ENCODE assay signal across 11 mouse cellular contexts in genomic region chr11:28993270-28993847, GRCm38 (mm10).
DNase-seq lines count a peak whose midpoint lies in the region; ATAC-seq and TF ChIP-seq lines count a peak whose summit lies in the region.
"Had no signal": no experiment of that assay in that cellular context is flagged by ENCODE, and none has a peak within 500 bp of the region (broad histone marks: within the 10 kb centered on the region; RNA-seq: fewer than 3 reads in every experiment).

No protein-coding gene starts in this region.

- no peak overlapping the region for H3K9ac ChIP-seq in liver, adult 2 months (ENCODE audit: low read depth, low read length)
- no peak overlapping the region for H3K9ac ChIP-seq in liver, embryonic 11.5 days (ENCODE audit: low read depth, low read length)
- H3K9ac ChIP-seq in midbrain, embryonic 16.5 days (ENCODE audit: low read depth, low read length): no peak overlapping the region
- H3K9ac ChIP-seq: limb, embryonic 15.5 days; midbrain, embryonic 15.5 days had no signal

- peak; percentile 75 for DNase-seq in liver, adult 2 months (ENCODE audit: extremely low read depth, low read depth, low spot score)
- DNase-seq in liver, embryonic 11.5 days (ENCODE audit: low spot score): no peak
- DNase-seq in fat pad, adult 2 months (ENCODE audit: extremely low read depth, low read depth, low spot score): peak; percentile 74
- DNase-seq in heart, postnatal 36 days: peak; percentile 27 to 31
- peak; percentile 11 for DNase-seq in urinary bladder, postnatal 25 days (ENCODE audit: low spot score)
- DNase-seq in natural killer cell, adult 2 months (ENCODE audit: low spot score in 2 of 2): no peak
- DNase-seq: cerebellum, adult 9-11 months; kidney, adult 2 months had no signal

- no peaks in the 10 kb centered on the region for H3K36me3 ChIP-seq in liver, adult 2 months (ENCODE audit: control insufficient read depth, insufficient read depth, low read length)
- H3K36me3 ChIP-seq in liver, embryonic 11.5 days (ENCODE audit: control insufficient read depth, insufficient read depth, low read length): no peaks in the 10 kb centered on the region
- H3K36me3 ChIP-seq in midbrain, embryonic 16.5 days (ENCODE audit: control insufficient read depth, insufficient read depth, low read length): no peaks in the 10 kb centered on the region
- H3K36me3 ChIP-seq: limb, embryonic 15.5 days; midbrain, embryonic 15.5 days had no signal

- no peak overlapping the region for H3K4me2 ChIP-seq in liver, embryonic 11.5 days
- no peak overlapping the region for H3K4me2 ChIP-seq in midbrain, embryonic 16.5 days (ENCODE audit: low read length)
- H3K4me2 ChIP-seq: limb, embryonic 15.5 days; midbrain, embryonic 15.5 days had no signal

- H3K27me3 ChIP-seq in liver, adult 2 months (ENCODE audit: control insufficient read depth, insufficient read depth, low read length): no peaks in the 10 kb centered on the region
- no peaks in the 10 kb centered on the region for H3K27me3 ChIP-seq in liver, embryonic 11.5 days (replicated peaks; ENCODE audit: control insufficient read depth, insufficient read depth, low read length)
- no peaks in the 10 kb centered on the region for H3K27me3 ChIP-seq in midbrain, embryonic 16.5 days (ENCODE audit: control insufficient read depth, insufficient read depth, low read depth, low read length)
- H3K27me3 ChIP-seq: limb, embryonic 15.5 days; midbrain, embryonic 15.5 days had no signal

- no peaks in the 10 kb centered on the region for H3K79me2 ChIP-seq in liver, adult 2 months (ENCODE audit: control insufficient read depth, insufficient read depth, low read length)

- no peak for TF ChIP-seq CTCF in liver, adult 2 months (IDR thresholded peaks at IDR 0.05; ENCODE audit: low read depth, low read length)

- no peaks in the 10 kb centered on the region for H3K9me3 ChIP-seq in liver, embryonic 11.5 days (ENCODE audit: control insufficient read depth, low read length)
- H3K9me3 ChIP-seq in midbrain, embryonic 16.5 days (replicated peaks; ENCODE audit: control insufficient read depth, low read length, poor library complexity, severe bottlenecking): no peaks in the 10 kb centered on the region
- H3K9me3 ChIP-seq: limb, embryonic 15.5 days; midbrain, embryonic 15.5 days had no signal

- no peaks in the 10 kb centered on the region for H3K4me1 ChIP-seq in liver, adult 2 months (ENCODE audit: control insufficient read depth, insufficient read depth, low read length)
- H3K4me1 ChIP-seq in liver, embryonic 11.5 days (replicated peaks; ENCODE audit: control insufficient read depth, insufficient read depth, low read length): no peaks in the 10 kb centered on the region
- H3K4me1 ChIP-seq in midbrain, embryonic 16.5 days (ENCODE audit: control insufficient read depth, insufficient read depth, low read length): no peaks in the 10 kb centered on the region
- H3K4me1 ChIP-seq: limb, embryonic 15.5 days; midbrain, embryonic 15.5 days had no signal

- no peak for TF ChIP-seq POLR2A in liver, adult 2 months (IDR thresholded peaks at IDR 0.05; ENCODE audit: extremely low read depth, insufficient read depth, low read length)

- WGBS in liver, adult 2 months: 21% methylated on average over 4 of the region's 4 CpGs
- WGBS in liver, embryonic 11.5 days: 83% methylated on average over 4 of the region's 4 CpGs
- WGBS in midbrain, embryonic 16.5 days: 92% methylated on average over 4 of the region's 4 CpGs

- H3K4me3 ChIP-seq in liver, adult 2 months (ENCODE audit: insufficient read depth, low read depth, low read length): no peak overlapping the region
- H3K4me3 ChIP-seq in liver, embryonic 11.5 days (ENCODE audit: low read depth, low read length): no peak overlapping the region
- H3K4me3 ChIP-seq in midbrain, embryonic 16.5 days (ENCODE audit: low read depth, low read length): no peak overlapping the region
- H3K4me3 ChIP-seq: limb, embryonic 15.5 days; midbrain, embryonic 15.5 days had no signal

- no peak overlapping the region for H3K27ac ChIP-seq in liver, adult 2 months (replicated peaks; ENCODE audit: insufficient read depth, low read depth, low read length)
- no peak overlapping the region for H3K27ac ChIP-seq in liver, embryonic 11.5 days (ENCODE audit: low read depth, low read length)
- no peak overlapping the region for H3K27ac ChIP-seq in midbrain, embryonic 16.5 days (ENCODE audit: low read length)
- H3K27ac ChIP-seq: limb, embryonic 15.5 days; midbrain, embryonic 15.5 days had no signal

- no peak for ATAC-seq in liver, embryonic 11.5 days (replicated peaks; ENCODE audit: low FRiP score)
- ATAC-seq in midbrain, embryonic 16.5 days: no peak
- ATAC-seq: midbrain, embryonic 15.5 days had no signal

- intact Hi-C loops in heart, postnatal 36 days (cut with DNase I): no loop called here

Comparison
In these comparisons a context has a peak if more than half of its experiments do, and no peak if none do; other contexts are left out.
1. DNase-seq: peak in liver, adult 2 months (single experiment), fat pad, adult 2 months (single experiment), heart, postnatal 36 days (2 of 2) and urinary bladder, postnatal 25 days (single experiment); none in liver, embryonic 11.5 days (single experiment) and natural killer cell, adult 2 months (0 of 2).